Mouse (Mus musculus) cerebellum, postnatal 4 days (tissue): ENCODE measurements around the gene Aif1.
A peak's percentile ranks its signal among the peaks of the same experiment; 100 is the strongest.

ENCODE experiments used
- DNase-seq, 2 experiments: peaks; one replicate each; pipeline ENCODE4 v3.0.0; 2022; ENCODE audit warnings: low spot score in 2 of 2, mixed read lengths in 1 of 2

The Aif1 gene

GRCm38 (mm10) chr17:35166352-35167035, 9.4 kb downstream of the Aif1 start:
- peak in 1 of 2 experiments; percentile 63 for DNase-seq

GRCm38 (mm10) chr17:35165451-35166155, 10.3 kb downstream of the Aif1 start:
- no peak for DNase-seq

- peak; percentile 95 to 98 for DNase-seq
Measured at GRCm38 (mm10) chr17:35164568-35165450, 11.1 kb downstream of the Aif1 start, which contains the start of gene Prrc2a. Prrc2a (minus strand) TSS chr17:35164897.

- DNase-seq = peak in 1 of 2 experiments; percentile 38
Measured at GRCm38 (mm10) chr17:35164218-35164567, 11.7 kb downstream of the Aif1 start.

- DNase-seq = no peak
Measured at GRCm38 (mm10) chr17:35163326-35164081, 12.4 kb downstream of the Aif1 start.

GRCm38 (mm10) chr17:35162730-35163129, 13.1 kb downstream of the Aif1 start:
- DNase-seq = no peak

- DNase-seq = no peak
Measured at GRCm38 (mm10) chr17:35162121-35162520, 13.7 kb downstream of the Aif1 start.

- DNase-seq = no peak
Measured at GRCm38 (mm10) chr17:35161421-35161820, 14.4 kb downstream of the Aif1 start.

GRCm38 (mm10) chr17:35159638-35160037, 16.2 kb downstream of the Aif1 start:
- DNase-seq = no peak

- no peak for DNase-seq
Measured at GRCm38 (mm10) chr17:35158850-35159593, 16.8 kb downstream of the Aif1 start.

GRCm38 (mm10) chr17:35157661-35158175, 18.1 kb downstream of the Aif1 start:
- no peak for DNase-seq

- no peak for DNase-seq
Measured at GRCm38 (mm10) chr17:35157254-35157653, 18.6 kb downstream of the Aif1 start.

- no peak for DNase-seq
Measured at GRCm38 (mm10) chr17:35156461-35157200, 19.2 kb downstream of the Aif1 start.

- no peak for DNase-seq
Measured at GRCm38 (mm10) chr17:35155451-35155850, 20.4 kb downstream of the Aif1 start.

- no peak for DNase-seq
Measured at GRCm38 (mm10) chr17:35154616-35155015, 21.3 kb downstream of the Aif1 start.

GRCm38 (mm10) chr17:35153931-35154330, 21.9 kb downstream of the Aif1 start:
- no peak for DNase-seq

- DNase-seq = no peak
Measured at GRCm38 (mm10) chr17:35153077-35153476, 22.8 kb downstream of the Aif1 start.

- DNase-seq = no peak
Measured at GRCm38 (mm10) chr17:35152121-35152520, 23.7 kb downstream of the Aif1 start.

- DNase-seq = no peak
Measured at GRCm38 (mm10) chr17:35147922-35148639, 27.8 kb downstream of the Aif1 start.
